Mouse (Mus musculus) MEL (cell line): ENCODE measurements at regions not wholly inside any gene's neighbourhood (a gene's known extent, or its start where the extent isn't known, plus 50 kb on each side); places are given as distances from the start of the nearest gene placed in this dataset.

Experiments
- DNase-seq: peaks from one replicate; pipeline ENCODE4 v3.0.0; 2011; ENCODE audit warnings: low read depth, low spot score
- H3K27ac ChIP-seq: 2 replicates; pipeline ENCODE4 v1.5.1; 2012; ENCODE audit warnings: low read depth, mild to moderate bottlenecking, control low read depth, low read length, moderate library complexity; ENCODE audit not compliant: control insufficient read depth
- H3K27me3 ChIP-seq, 2 experiments: fragments of 150-350 bp in 1 of 2; sonication (generic) in 1 of 2; 2 replicates each; pipeline ENCODE4 v1.6.1; 2012; ENCODE audit warnings: low read length in 2 of 2, mild to moderate bottlenecking in 2 of 2, improper control_type of control experiment in 1 of 2, moderate library complexity in 1 of 2; ENCODE audit not compliant: insufficient read depth in 2 of 2, control insufficient read depth in 1 of 2
- H3K36me3 ChIP-seq, 2 experiments: 2 replicates each; pipeline ENCODE4 v1.6.1; 2012 to 2014; ENCODE audit warnings: low read length in 2 of 2, improper control_type of control experiment in 1 of 2, inconsistent platforms in 1 of 2, mild to moderate bottlenecking in 1 of 2; ENCODE audit not compliant: insufficient read depth in 2 of 2, control insufficient read depth in 1 of 2
- H3K4me1 ChIP-seq, 2 experiments: fragments of 150-350 bp in 1 of 2; sonication (generic) in 1 of 2; 2 replicates each; pipeline ENCODE4 v1.6.1; 2012; ENCODE audit warnings: low read length in 2 of 2, improper control_type of control experiment in 1 of 2, mild to moderate bottlenecking in 1 of 2; ENCODE audit not compliant: insufficient read depth in 2 of 2, control insufficient read depth in 1 of 2
- H3K4me3 ChIP-seq, 2 experiments: fragments of 150-350 bp in 1 of 2; sonication (generic) in 1 of 2; 2 replicates each; pipeline ENCODE4 v1.5.1; 2012; ENCODE audit warnings: low read depth in 2 of 2, low read length in 2 of 2, mild to moderate bottlenecking in 2 of 2, moderate library complexity in 2 of 2, control low read depth in 1 of 2, improper control_type of control experiment in 1 of 2; ENCODE audit not compliant: control insufficient read depth in 1 of 2, insufficient read depth in 1 of 2
- H3K79me2 ChIP-seq: 2 replicates; pipeline ENCODE4 v1.6.1; 2012; ENCODE audit warnings: mild to moderate bottlenecking, low read length, moderate library complexity; ENCODE audit not compliant: control insufficient read depth, poor library complexity, insufficient read depth
- H3K9ac ChIP-seq: 2 replicates; pipeline ENCODE4 v1.6.1; 2012; ENCODE audit warnings: low read depth, mild to moderate bottlenecking, control low read depth, low read length, moderate library complexity; ENCODE audit not compliant: control insufficient read depth, poor library complexity, severe bottlenecking
- H3K9me3 ChIP-seq: fragments of 150-350 bp; sonication (generic); replicated peaks from 2 replicates; pipeline ENCODE4 v1.6.1; 2012; ENCODE audit warnings: mild to moderate bottlenecking, low read length, improper control_type of control experiment, moderate library complexity; ENCODE audit not compliant: insufficient read depth
- BHLHE40 ChIP-seq: IDR thresholded peaks from 2 replicates; pipeline ENCODE4 v1.6.1; 2012; ENCODE audit warnings: low read depth, mild to moderate bottlenecking, inconsistent platforms, low read length, improper control_type of control experiment, borderline replicate concordance
- CHD2 ChIP-seq: IDR thresholded peaks from 2 replicates; pipeline ENCODE4 v1.6.1; 2011; ENCODE audit warnings: low read length, improper control_type of control experiment
- CTCF ChIP-seq, 3 experiments: IDR thresholded peaks in 2 of 3; conservative IDR thresholded peaks in 1 of 3; 2 replicates each; pipeline ENCODE4 v1.5.1; 2011 to 2012; ENCODE audit warnings: low read length in 3 of 3, low read depth in 2 of 3, mild to moderate bottlenecking in 2 of 3, improper control_type of control experiment in 1 of 3, inconsistent platforms in 1 of 3, mixed read lengths in 1 of 3, moderate library complexity in 1 of 3; ENCODE audit not compliant: control insufficient read depth in 1 of 3, insufficient read depth in 1 of 3, poor library complexity in 1 of 3, severe bottlenecking in 1 of 3
- ELF1 ChIP-seq: IDR thresholded peaks from 2 replicates; pipeline ENCODE4 v1.6.1; 2014; ENCODE audit warnings: low read depth, mild to moderate bottlenecking, inconsistent platforms, low read length, improper control_type of control experiment, moderate library complexity
- EP300 ChIP-seq, 2 experiments: IDR thresholded peaks; 2 replicates each; pipeline ENCODE4 v1.6.1; 2011; ENCODE audit warnings: improper control_type of control experiment in 2 of 2, low read length in 2 of 2, low read depth in 1 of 2, mild to moderate bottlenecking in 1 of 2
- ETS1 ChIP-seq: IDR thresholded peaks from 2 replicates; pipeline ENCODE4 v1.6.1; 2012; ENCODE audit warnings: low read depth, mild to moderate bottlenecking, inconsistent platforms, low read length, improper control_type of control experiment, moderate library complexity
- GATA1 ChIP-seq: IDR thresholded peaks from 2 replicates; pipeline ENCODE4 v1.6.1; 2011; ENCODE audit warnings: low read depth, low read length, improper control_type of control experiment
- MAFK ChIP-seq: IDR thresholded peaks from 2 replicates; pipeline ENCODE4 v1.6.1; 2011; ENCODE audit warnings: low read depth, mild to moderate bottlenecking, low read length, improper control_type of control experiment, borderline replicate concordance
- MAX ChIP-seq: IDR thresholded peaks from 2 replicates; pipeline ENCODE4 v1.6.1; 2011; ENCODE audit warnings: low read length, improper control_type of control experiment
- MAZ ChIP-seq: IDR thresholded peaks from 2 replicates; pipeline ENCODE4 v1.6.1; 2012; ENCODE audit warnings: low read depth, mild to moderate bottlenecking, inconsistent platforms, low read length, improper control_type of control experiment
- MEF2A ChIP-seq: IDR thresholded peaks from 2 replicates; pipeline ENCODE4 v1.6.1; 2014; ENCODE audit warnings: low read depth, mild to moderate bottlenecking, inconsistent platforms, low read length, improper control_type of control experiment; ENCODE audit not compliant: poor library complexity, insufficient replicate concordance, severe bottlenecking; ENCODE audit errors: extremely low read depth
- MYC ChIP-seq: IDR thresholded peaks from 2 replicates; pipeline ENCODE4 v1.6.1; 2011; ENCODE audit warnings: low read depth, mild to moderate bottlenecking, low read length, improper control_type of control experiment, moderate library complexity
- SIN3A ChIP-seq: IDR thresholded peaks from 2 replicates; pipeline ENCODE4 v1.6.1; 2012; ENCODE audit warnings: low read length, improper control_type of control experiment, inconsistent platforms
- SMC3 ChIP-seq: IDR thresholded peaks from 2 replicates; pipeline ENCODE4 v1.6.1; 2011; ENCODE audit warnings: low read depth, low read length, improper control_type of control experiment
- TBP ChIP-seq: IDR thresholded peaks from 2 replicates; pipeline ENCODE4 v1.8.0; 2011; ENCODE audit warnings: low read depth, low read length, improper control_type of control experiment
- UBTF ChIP-seq: IDR thresholded peaks from 2 replicates; pipeline ENCODE4 v1.6.1; 2012; ENCODE audit warnings: low read depth, mild to moderate bottlenecking, inconsistent platforms, low read length, improper control_type of control experiment, moderate library complexity, borderline replicate concordance; ENCODE audit not compliant: insufficient read depth
- ZKSCAN1 ChIP-seq: IDR thresholded peaks from 2 replicates; pipeline ENCODE4 v1.6.1; 2012; ENCODE audit warnings: low read depth, mild to moderate bottlenecking, inconsistent platforms, low read length, improper control_type of control experiment, moderate library complexity

GRCm38 (mm10) chr17:9529340-9529739 lies 107.5 kb downstream of the Gm17728 start:
- Histone ChIP-seq H3K27ac (no peak overlapping the region), H3K9me3 (no peaks in the 10 kb centered on the region), H3K36me3 (no peaks in the 10 kb centered on the region), H3K27me3 (no peaks in the 10 kb centered on the region), H3K9ac (no peak overlapping the region), H3K4me3 (no peak overlapping the region), H3K4me1 (no peaks in the 10 kb centered on the region), H3K79me2 (no peaks in the 10 kb centered on the region)
- TF ChIP-seq ZKSCAN1 (no peak), MYC (no peak), ETS1 (no peak), SMC3 (no peak), MEF2A (no peak), CHD2 (no peak), BHLHE40 (no peak), MAZ (no peak)
- DNase-seq = no peak

GRCm38 (mm10) chr17:9536090-9536489 lies 114.2 kb downstream of the Gm17728 start:
- no peaks in the 10 kb centered on the region for H3K36me3 ChIP-seq
- H3K4me3 ChIP-seq = no peak overlapping the region
- H3K79me2 ChIP-seq = no peaks in the 10 kb centered on the region
- H3K9ac ChIP-seq = no peak overlapping the region
- DNase-seq = no peak
- no peaks in the 10 kb centered on the region for H3K9me3 ChIP-seq
- no peak for TF ChIP-seq GATA1
- no peak for TF ChIP-seq EP300 (IDR thresholded peaks at IDR 0.05; ENCODE audit: low read depth in 1 of 2, low read length in 2 of 2)
- no peak for TF ChIP-seq UBTF
- no peak for TF ChIP-seq ETS1
- TF ChIP-seq ELF1 = no peak
- TF ChIP-seq MAFK = no peak
- no peak for TF ChIP-seq MYC
- TF ChIP-seq MAZ = no peak
- TF ChIP-seq MAX = no peak
- no peak for TF ChIP-seq TBP
- no peak for TF ChIP-seq CTCF (IDR thresholded peaks at IDR 0.05 in 2 of 3, conservative IDR thresholded peaks at IDR 0.05 in 1 of 3; ENCODE audit: control insufficient read depth in 1 of 3, insufficient read depth in 1 of 3, low read depth in 2 of 3, low read length in 3 of 3, poor library complexity in 1 of 3, severe bottlenecking in 1 of 3)
- no peak for TF ChIP-seq SIN3A
- no peak for TF ChIP-seq SMC3
- TF ChIP-seq MEF2A = no peak
- TF ChIP-seq, all 39 proteins: peak for 0
- Histone ChIP-seq H3K27ac (no peak overlapping the region), H3K4me1 (no peaks in the 10 kb centered on the region), H3K27me3 (no peaks in the 10 kb centered on the region)
